Mouse (Mus musculus): ENCODE results near the gene Sugct. TPM values are rescaled to one million over a fixed set of nuclear protein-coding genes. Genes with fewer than 3 reads are reported as not detected.

The Sugct gene
- total and polyA plus RNA-seq, 3 experiments = 1.0 to 3.0 TPM; not detected in 1

- no peaks in the 10 kb centered on the region for H3K27me3 ChIP-seq (ENCODE audit: control insufficient read depth in 1 of 2, insufficient read depth in 2 of 2, low read length in 2 of 2)
- no peaks in the 10 kb centered on the region for H3K79me2 ChIP-seq (ENCODE audit: control insufficient read depth, insufficient read depth, low read length, poor library complexity)
- no peak for TF ChIP-seq MAZ (IDR thresholded peaks at IDR 0.05; ENCODE audit: low read depth, low read length)
- H3K9me3 ChIP-seq (replicated peaks; ENCODE audit: insufficient read depth, low read length) = no peaks in the 10 kb centered on the region
- no peaks in the 10 kb centered on the region for H3K4me1 ChIP-seq (ENCODE audit: control insufficient read depth in 1 of 2, insufficient read depth in 2 of 2, low read length in 2 of 2)
- H3K9ac ChIP-seq (ENCODE audit: control insufficient read depth, low read depth, low read length, poor library complexity, severe bottlenecking) = no peak overlapping the region
- H3K4me3 ChIP-seq (ENCODE audit: control insufficient read depth in 1 of 2, insufficient read depth in 1 of 2, low read depth in 2 of 2, low read length in 2 of 2) = no peak overlapping the region
- no peak for DNase-seq (ENCODE audit: low read depth, low spot score)
- H3K27ac ChIP-seq (ENCODE audit: control insufficient read depth, low read depth, low read length) = no peak overlapping the region
- H3K36me3 ChIP-seq (ENCODE audit: control insufficient read depth in 1 of 2, insufficient read depth in 2 of 2, low read length in 2 of 2) = no peaks in the 10 kb centered on the region
Measured at GRCm38 (mm10) chr13:16825619-16826018, 869.7 kb downstream of the Sugct start.

GRCm38 (mm10) chr13:16821785-16822184 is 873.6 kb downstream of the Sugct start:
- H3K4me1 ChIP-seq (ENCODE audit: control insufficient read depth in 1 of 2, insufficient read depth in 2 of 2, low read length in 2 of 2) = no peaks in the 10 kb centered on the region
- H3K36me3 ChIP-seq (ENCODE audit: control insufficient read depth in 1 of 2, insufficient read depth in 2 of 2, low read length in 2 of 2) = no peaks in the 10 kb centered on the region
- H3K27ac ChIP-seq (ENCODE audit: control insufficient read depth, low read depth, low read length) = no peak overlapping the region
- no peak overlapping the region for H3K9ac ChIP-seq (ENCODE audit: control insufficient read depth, low read depth, low read length, poor library complexity, severe bottlenecking)
- TF ChIP-seq MAZ (IDR thresholded peaks at IDR 0.05; ENCODE audit: low read depth, low read length) (no peak), USF2 (IDR thresholded peaks at IDR 0.05; ENCODE audit: borderline replicate concordance in 1 of 2, insufficient read depth in 1 of 2, low read depth in 1 of 2, low read length in 2 of 2) (no peak)
- no peaks in the 10 kb centered on the region for H3K9me3 ChIP-seq (replicated peaks; ENCODE audit: insufficient read depth, low read length)
- no peak for DNase-seq (ENCODE audit: low read depth, low spot score)
- H3K27me3 ChIP-seq (ENCODE audit: control insufficient read depth in 1 of 2, insufficient read depth in 2 of 2, low read length in 2 of 2) = no peaks in the 10 kb centered on the region
- no peaks in the 10 kb centered on the region for H3K79me2 ChIP-seq (ENCODE audit: control insufficient read depth, insufficient read depth, low read length, poor library complexity)
- no peak overlapping the region for H3K4me3 ChIP-seq (ENCODE audit: control insufficient read depth in 1 of 2, insufficient read depth in 1 of 2, low read depth in 2 of 2, low read length in 2 of 2)

- Histone ChIP-seq H3K9ac (ENCODE audit: control insufficient read depth, low read depth, low read length, poor library complexity, severe bottlenecking) (no peak overlapping the region), H3K4me1 (ENCODE audit: control insufficient read depth in 1 of 2, insufficient read depth in 2 of 2, low read length in 2 of 2) (no peaks in the 10 kb centered on the region), H3K9me3 (replicated peaks; ENCODE audit: insufficient read depth, low read length) (no peaks in the 10 kb centered on the region), H3K4me3 (ENCODE audit: control insufficient read depth in 1 of 2, insufficient read depth in 1 of 2, low read depth in 2 of 2, low read length in 2 of 2) (no peak overlapping the region), H3K79me2 (ENCODE audit: control insufficient read depth, insufficient read depth, low read length, poor library complexity) (no peaks in the 10 kb centered on the region), H3K27ac (ENCODE audit: control insufficient read depth, low read depth, low read length) (no peak overlapping the region), H3K27me3 (ENCODE audit: control insufficient read depth in 1 of 2, insufficient read depth in 2 of 2, low read length in 2 of 2) (no peaks in the 10 kb centered on the region), H3K36me3 (ENCODE audit: control insufficient read depth in 1 of 2, insufficient read depth in 2 of 2, low read length in 2 of 2) (no peaks in the 10 kb centered on the region)
- no peak for TF ChIP-seq MYB (IDR thresholded peaks at IDR 0.05; ENCODE audit: low read depth, low read length)
- TF ChIP-seq MAZ (IDR thresholded peaks at IDR 0.05; ENCODE audit: low read depth, low read length) = no peak
- no peak for DNase-seq (ENCODE audit: low read depth, low spot score)
Measured at GRCm38 (mm10) chr13:16817471-16817870, 877.9 kb downstream of the Sugct start.

- Histone ChIP-seq H3K27me3 (ENCODE audit: control insufficient read depth in 1 of 2, insufficient read depth in 2 of 2, low read length in 2 of 2) (no peaks in the 10 kb centered on the region), H3K27ac (ENCODE audit: control insufficient read depth, low read depth, low read length) (no peak overlapping the region), H3K79me2 (ENCODE audit: control insufficient read depth, insufficient read depth, low read length, poor library complexity) (no peaks in the 10 kb centered on the region), H3K9me3 (replicated peaks; ENCODE audit: insufficient read depth, low read length) (no peaks in the 10 kb centered on the region), H3K4me1 (ENCODE audit: control insufficient read depth in 1 of 2, insufficient read depth in 2 of 2, low read length in 2 of 2) (no peaks in the 10 kb centered on the region), H3K9ac (ENCODE audit: control insufficient read depth, low read depth, low read length, poor library complexity, severe bottlenecking) (no peak overlapping the region), H3K36me3 (ENCODE audit: control insufficient read depth in 1 of 2, insufficient read depth in 2 of 2, low read length in 2 of 2) (no peaks in the 10 kb centered on the region), H3K4me3 (ENCODE audit: control insufficient read depth in 1 of 2, insufficient read depth in 1 of 2, low read depth in 2 of 2, low read length in 2 of 2) (no peak overlapping the region)
- no peak for DNase-seq (ENCODE audit: low read depth, low spot score)
- no peak for TF ChIP-seq ZC3H11A (IDR thresholded peaks at IDR 0.05; ENCODE audit: low read depth, low read length)
- no peak for TF ChIP-seq SMC3 (IDR thresholded peaks at IDR 0.05; ENCODE audit: low read depth, low read length)
- no peak for TF ChIP-seq HCFC1 (IDR thresholded peaks at IDR 0.05; ENCODE audit: low read depth, low read length)
- TF ChIP-seq TAL1 (IDR thresholded peaks at IDR 0.05; ENCODE audit: low read length) = no peak
- TF ChIP-seq ELF1 (IDR thresholded peaks at IDR 0.05; ENCODE audit: low read depth, low read length) = no peak
- TF ChIP-seq NRF1 (IDR thresholded peaks at IDR 0.05; ENCODE audit: insufficient read depth, low read depth, low read length, poor library complexity, severe bottlenecking) = no peak
- TF ChIP-seq ZNF384 (IDR thresholded peaks at IDR 0.05; ENCODE audit: low read depth, low read length) = no peak
- no peak for TF ChIP-seq ETS1 (IDR thresholded peaks at IDR 0.05; ENCODE audit: low read depth, low read length)
- TF ChIP-seq USF1 (IDR thresholded peaks at IDR 0.05; ENCODE audit: low read depth, low read length) = no peak
- no peak for TF ChIP-seq CHD2 (IDR thresholded peaks at IDR 0.05; ENCODE audit: low read length)
- TF ChIP-seq RCOR1 (IDR thresholded peaks at IDR 0.05; ENCODE audit: low read depth, low read length) = no peak
- TF ChIP-seq POLR2AphosphoS2 (IDR thresholded peaks at IDR 0.05; ENCODE audit: low read length) = no peak
- TF ChIP-seq USF2 (IDR thresholded peaks at IDR 0.05; ENCODE audit: borderline replicate concordance in 1 of 2, insufficient read depth in 1 of 2, low read depth in 1 of 2, low read length in 2 of 2) = no peak
- no peak for TF ChIP-seq GATA1 (IDR thresholded peaks at IDR 0.05; ENCODE audit: low read depth, low read length)
- no peak for TF ChIP-seq MAX (IDR thresholded peaks at IDR 0.05; ENCODE audit: low read length)
- TF ChIP-seq CTCF (IDR thresholded peaks at IDR 0.05 in 2 of 3, conservative IDR thresholded peaks at IDR 0.05 in 1 of 3; ENCODE audit: control insufficient read depth in 1 of 3, insufficient read depth in 1 of 3, low read depth in 2 of 3, low read length in 3 of 3, poor library complexity in 1 of 3, severe bottlenecking in 1 of 3) = no peak
- TF ChIP-seq ZKSCAN1 (IDR thresholded peaks at IDR 0.05; ENCODE audit: low read depth, low read length) = no peak
- no peak for TF ChIP-seq UBTF (IDR thresholded peaks at IDR 0.05; ENCODE audit: borderline replicate concordance, insufficient read depth, low read depth, low read length)
Measured at GRCm38 (mm10) chr13:16816747-16817146, 878.6 kb downstream of the Sugct start.
